Mouse (Mus musculus) limb, embryonic 12.5 days (tissue): ENCODE measurements around the gene Klhl3. TPM values are rescaled to one million over a fixed set of nuclear protein-coding genes. Genes with fewer than 3 reads are reported as not detected.
A peak's percentile ranks its signal among the peaks of the same experiment; 100 is the strongest.

Experiments
- ATAC-seq: fragments of 200-750 bp; cut with Nextera tagmentation; 2 replicates; pipeline ENCODE4 v1.8.0; 2017; ENCODE audit warnings: low read depth, moderate TSS enrichment; ENCODE audit not compliant: insufficient number of reproducible peaks, insufficient read depth, low FRiP score, low TSS enrichment
- H3K27ac ChIP-seq: fragments of 300-500 bp; sonication (generic); 2 replicates; pipeline ENCODE4 v1.5.1; 2016; ENCODE audit warnings: mild to moderate bottlenecking, moderate library complexity
- H3K27me3 ChIP-seq: fragments of 300-500 bp; sonication (generic); 2 replicates; pipeline ENCODE4 v1.6.1; 2016; ENCODE audit warnings: mild to moderate bottlenecking, moderate library complexity
- H3K36me3 ChIP-seq: fragments of 300-500 bp; sonication (generic); 2 replicates; pipeline ENCODE4 v1.6.1; 2016; ENCODE audit warnings: mild to moderate bottlenecking, moderate library complexity
- H3K4me1 ChIP-seq: fragments of 300-500 bp; sonication (generic); replicated peaks from 2 replicates; pipeline ENCODE4 v1.6.1; 2016
- H3K4me2 ChIP-seq: fragments of 300-500 bp; sonication (generic); 2 replicates; pipeline ENCODE4 v1.6.1; 2016; ENCODE audit warnings: mild to moderate bottlenecking, moderate library complexity
- H3K4me3 ChIP-seq: fragments of 300-500 bp; sonication (generic); replicated peaks from 2 replicates; pipeline ENCODE4 v1.5.1; 2016; ENCODE audit warnings: mild to moderate bottlenecking
- H3K9ac ChIP-seq: fragments of 300-500 bp; sonication (generic); replicated peaks from 2 replicates; pipeline ENCODE4 v1.6.1; 2016; ENCODE audit warnings: mild to moderate bottlenecking, moderate library complexity
- H3K9me3 ChIP-seq: fragments of 300-500 bp; sonication (generic); 2 replicates; pipeline ENCODE4 v1.6.1; 2016; ENCODE audit warnings: mild to moderate bottlenecking, moderate library complexity
- WGBS: fragments of 180-500 bp; shearing (Covaris S2); methylation state at CpG from one replicate; pipeline ENCODE4 v1.1.7; 2016; 5-methylcytosine and 5-hydroxymethylcytosine counted together
- microRNA counts: library from miRNA; unstranded; fragments of <30 nt; microRNA quantifications from one replicate; lab custom pipeline; 2017
- microRNA-seq: library from miRNA; unstranded; fragments of <30 nt; microRNA quantifications from one replicate; pipeline ENCODE4, GENCODE M21; 2017
- polyA plus RNA-seq: library from polyadenylated mRNA; unstranded; fragments of >200 nt; fragmentation: Nextera tagmentation; extraction: Ambion mirVana; gene quantifications from 2 replicates; pipeline ENCODE4 v1.2.1, GENCODE M21; 2016

Klhl3 gene
- polyA plus RNA-seq, 1 experiment from 2014 or later = 4.4 TPM

- no peak for ATAC-seq
- Histone ChIP-seq H3K36me3 (no peaks in the 10 kb centered on the region), H3K4me3 (no peak overlapping the region), H3K9ac (no peak overlapping the region), H3K4me1 (no peaks in the 10 kb centered on the region), H3K27ac (no peak overlapping the region), H3K4me2 (no peak overlapping the region), H3K27me3 (no peaks in the 10 kb centered on the region), H3K9me3 (0 out of 2 replicates have a peak, but pooled peaks cover 4% of the 10 kb centered on the region)
- WGBS = 85% methylated on average over 2 of the region's 2 CpGs
Measured at GRCm38 (mm10) chr13:57960254-57960653, 153.1 kb downstream of the Klhl3 start.

DNA sequence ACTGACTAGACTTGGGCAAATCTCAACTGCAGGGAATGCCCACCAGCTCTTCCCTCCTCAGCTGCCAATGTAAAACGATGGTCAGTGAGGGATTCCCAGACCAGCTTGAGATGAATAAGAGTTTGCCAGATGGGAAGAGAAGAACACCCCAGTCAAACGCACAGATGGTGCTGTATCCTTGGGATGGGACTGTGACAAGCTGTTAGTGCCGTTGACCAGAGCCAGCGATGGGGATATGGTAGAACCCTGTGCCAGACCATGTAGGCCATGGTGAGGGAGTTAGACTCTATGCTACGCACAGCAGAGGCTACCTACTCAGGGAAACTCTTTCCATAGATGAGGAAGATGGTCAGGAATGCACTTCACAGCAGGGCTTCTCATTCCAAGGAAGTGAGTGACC, 153.6 kb downstream of the Klhl3 start:
- H3K27ac ChIP-seq = no peak overlapping the region
- no peak for ATAC-seq
- no peak overlapping the region for H3K9ac ChIP-seq
- 78% methylated on average over 5 of the region's 5 CpGs for WGBS
- no peaks in the 10 kb centered on the region for H3K27me3 ChIP-seq
- H3K4me2 ChIP-seq = no peak overlapping the region
- no peaks in the 10 kb centered on the region for H3K36me3 ChIP-seq
- no peaks in the 10 kb centered on the region for H3K4me1 ChIP-seq
- no peak overlapping the region for H3K4me3 ChIP-seq
- 0 out of 2 replicates have a peak, but pooled peaks cover 4% of the 10 kb centered on the region for H3K9me3 ChIP-seq

MicroRNA genes within 50 kb of the gene (microRNA counts, 519-probe panel; counts per million panel counts)
- not detected for microRNA mmu-miR-874 (lab: Ali Mortazavi, UCI)

Small RNA genes lying within 50 kb of the gene (microRNA-seq; reads per million reads assigned to microRNA genes)
- gene Mir874 = 269 reads per million, percentile 64 among the genes with 10 or more reads in this experiment

Other genes starting within 250 kb of the Klhl3 start
- gene Spock1, start 205.3 kb downstream of the Klhl3 start, polyA plus RNA-seq = 1.5 and 2.2 TPM in 2 replicates
- 52.8 and 56.4 TPM in 2 replicates for gene Hnrnpa0, start 15.0 kb upstream of the Klhl3 start, polyA plus RNA-seq
- gene Idnk, start 44.1 kb upstream of the Klhl3 start, polyA plus RNA-seq = 40.9 and 43.2 TPM in 2 replicates
- 137 and 141 TPM in 2 replicates for gene Ubqln1, start 102.1 kb upstream of the Klhl3 start, polyA plus RNA-seq
- gene Gkap1, start 162.1 kb upstream of the Klhl3 start, polyA plus RNA-seq = 27.5 and 28.6 TPM in 2 replicates
- gene Kif27, start 245.5 kb upstream of the Klhl3 start, polyA plus RNA-seq = 0.84 and 0.97 TPM in 2 replicates